Mouse (Mus musculus) spleen, adult 12 weeks (tissue): ENCODE measurements around the gene Pgr15l.

Experiments
- DNase-seq: peaks from one replicate; pipeline ENCODE4 v3.0.0; 2022; ENCODE audit warnings: low spot score

Gene Pgr15l

GRCm38 (mm10) chrX:97072369-97072768, at the start of gene Pgr15l:
Gene Pgr15l (plus strand): TSS chrX:97072596.
- no peak for DNase-seq

- no peak for DNase-seq
These were observed 44.9 kb upstream of the Pgr15l start for GRCm38 (mm10) chrX:97027540-97027939.

- DNase-seq: no peak
These were observed 2.6 kb upstream of the Pgr15l start for GRCm38 (mm10) chrX:97069816-97070215.
